Mouse (Mus musculus): ENCODE measurements around the gene Jhy. TPM values are rescaled to one million over a fixed set of nuclear protein-coding genes. Genes with fewer than 3 reads are reported as not detected.
A peak's percentile ranks its signal among the peaks of the same experiment; 100 is the strongest.

The Jhy gene
- polyA plus RNA-seq (2014; fragmentation: Nextera tagmentation; extraction: Ambion mirVana): 1.0 and 1.9 TPM in 2 replicates

GRCm38 (mm10) chr9:40963586-40964417, at the start of gene Jhy:
Gene Jhy, minus strand, starts transcription at chr9:40964118.
- ATAC-seq (ENCODE audit: low FRiP score) (peak; percentile 81), DNase-seq (ENCODE audit: low spot score) (peak; percentile 36)
- under 1% methylated on average over 47 of the region's 51 CpGs for WGBS
- H3K4me1 ChIP-seq (replicated peaks; ENCODE audit: control insufficient read depth, insufficient read depth, low read length): peaks cover 14% of the 10 kb centered on the region; the same call in 1 of the 2 replicates
- H3K4me2 ChIP-seq (replicated peaks): peak within 1 kb of the TSS; percentile 91
- H3K9me3 ChIP-seq (ENCODE audit: control insufficient read depth, low read length): no peaks in the 10 kb centered on the region
- H3K9ac ChIP-seq: peak within 1 kb of the TSS; percentile 73
- H3K27ac ChIP-seq: 0 out of 2 replicates have a peak within 1 kb of the TSS, but pooled peaks have one; percentile 3
- peaks cover 45% of the 10 kb centered on the region for H3K27me3 ChIP-seq (ENCODE audit: control insufficient read depth, insufficient read depth, low read length)
- no peaks in the 10 kb centered on the region for H3K36me3 ChIP-seq (replicated peaks; ENCODE audit: control insufficient read depth, insufficient read depth)
- H3K4me3 ChIP-seq (replicated peaks; ENCODE audit: low read length): peak within 1 kb of the TSS; percentile 53

- H3K4me1 ChIP-seq (replicated peaks; ENCODE audit: control insufficient read depth, insufficient read depth, low read length): peaks cover 29% of the 10 kb centered on the region
- 39% methylated on average over 5 of the region's 5 CpGs for WGBS
- H3K9me3 ChIP-seq (ENCODE audit: control insufficient read depth, low read length): no peaks in the 10 kb centered on the region
- ATAC-seq (ENCODE audit: low FRiP score): no peak
- no peaks in the 10 kb centered on the region for H3K27me3 ChIP-seq (ENCODE audit: control insufficient read depth, insufficient read depth, low read length)
- H3K27ac ChIP-seq: peak overlapping the region; percentile 89
- no peak for DNase-seq (ENCODE audit: low spot score)
- 0 out of 2 replicates have a peak overlapping the region, but pooled peaks have one; percentile 13 for H3K4me2 ChIP-seq (replicated peaks)
- H3K4me3 ChIP-seq (replicated peaks; ENCODE audit: low read length): no peak overlapping the region
- no peak overlapping the region for H3K9ac ChIP-seq
- no peaks in the 10 kb centered on the region; the same call in 1 of the 2 replicates for H3K36me3 ChIP-seq (replicated peaks; ENCODE audit: control insufficient read depth, insufficient read depth)
Observed at GRCm38 (mm10) chr9:41012456-41012855, 48.5 kb upstream of the Jhy start.

- WGBS: 16% methylated on average over 13 of the region's 13 CpGs
- Histone ChIP-seq H3K27me3 (ENCODE audit: control insufficient read depth, insufficient read depth, low read length) (no peaks in the 10 kb centered on the region), H3K4me2 (replicated peaks) (peak overlapping the region; percentile 13; the same call in 1 of the 2 replicates), H3K9me3 (ENCODE audit: control insufficient read depth, low read length) (no peaks in the 10 kb centered on the region), H3K36me3 (replicated peaks; ENCODE audit: control insufficient read depth, insufficient read depth) (no peaks in the 10 kb centered on the region; the same call in 1 of the 2 replicates), H3K4me1 (replicated peaks; ENCODE audit: control insufficient read depth, insufficient read depth, low read length) (peaks cover 29% of the 10 kb centered on the region), H3K27ac (peak overlapping the region; percentile 89), H3K4me3 (replicated peaks; ENCODE audit: low read length) (no peak overlapping the region), H3K9ac (no peak overlapping the region)
- peak; percentile 67 for DNase-seq (ENCODE audit: low spot score)
- ATAC-seq (ENCODE audit: low FRiP score): peak; percentile 89
Observed at GRCm38 (mm10) chr9:41011512-41012436, 47.9 kb upstream of the Jhy start.

GRCm38 (mm10) chr9:41007785-41008184, 43.9 kb upstream of the Jhy start:
- no peaks in the 10 kb centered on the region for H3K27me3 ChIP-seq (ENCODE audit: control insufficient read depth, insufficient read depth, low read length)
- ATAC-seq (ENCODE audit: low FRiP score) (no peak), DNase-seq (ENCODE audit: low spot score) (no peak)
- 0% methylated on average over 1 of the region's 1 CpGs for WGBS
- no peaks in the 10 kb centered on the region for H3K9me3 ChIP-seq (ENCODE audit: control insufficient read depth, low read length)
- H3K4me3 ChIP-seq (replicated peaks; ENCODE audit: low read length): no peak overlapping the region
- no peak overlapping the region for H3K4me2 ChIP-seq (replicated peaks)
- no peaks in the 10 kb centered on the region for H3K36me3 ChIP-seq (replicated peaks; ENCODE audit: control insufficient read depth, insufficient read depth)
- no peak overlapping the region for H3K27ac ChIP-seq
- H3K4me1 ChIP-seq (replicated peaks; ENCODE audit: control insufficient read depth, insufficient read depth, low read length): peaks cover 26% of the 10 kb centered on the region
- no peak overlapping the region for H3K9ac ChIP-seq

- ATAC-seq (ENCODE audit: low FRiP score) (no peak), DNase-seq (ENCODE audit: low spot score) (no peak)
- Histone ChIP-seq H3K9ac (no peak within 1 kb of the TSS), H3K4me1 (replicated peaks; ENCODE audit: control insufficient read depth, insufficient read depth, low read length) (peaks cover 2% of the 10 kb centered on the region; the same call in 1 of the 2 replicates), H3K4me3 (replicated peaks; ENCODE audit: low read length) (no peak within 1 kb of the TSS), H3K9me3 (ENCODE audit: control insufficient read depth, low read length) (no peaks in the 10 kb centered on the region), H3K27ac (no peak within 1 kb of the TSS), H3K36me3 (replicated peaks; ENCODE audit: control insufficient read depth, insufficient read depth) (no peaks in the 10 kb centered on the region), H3K4me2 (replicated peaks) (no peak within 1 kb of the TSS), H3K27me3 (ENCODE audit: control insufficient read depth, insufficient read depth, low read length) (no peaks in the 10 kb centered on the region)
- 75% methylated on average over 4 of the region's 4 CpGs for WGBS
Observed at GRCm38 (mm10) chr9:41004415-41004814, 40.5 kb upstream of the Jhy start, which contains the start of gene Crtam. Gene Crtam, minus strand, starts transcription at chr9:41004628.

- DNase-seq (ENCODE audit: low spot score): no peak
- H3K9me3 ChIP-seq (ENCODE audit: control insufficient read depth, low read length): no peaks in the 10 kb centered on the region
- no peaks in the 10 kb centered on the region for H3K27me3 ChIP-seq (ENCODE audit: control insufficient read depth, insufficient read depth, low read length)
- no peak overlapping the region for H3K4me2 ChIP-seq (replicated peaks)
- no peak overlapping the region for H3K9ac ChIP-seq
- no peak overlapping the region for H3K27ac ChIP-seq
- ATAC-seq (ENCODE audit: low FRiP score): no peak
- 93% methylated on average over 7 of the region's 7 CpGs for WGBS
- no peaks in the 10 kb centered on the region; the same call in 1 of the 2 replicates for H3K4me1 ChIP-seq (replicated peaks; ENCODE audit: control insufficient read depth, insufficient read depth, low read length)
- H3K4me3 ChIP-seq (replicated peaks; ENCODE audit: low read length): no peak overlapping the region
- H3K36me3 ChIP-seq (replicated peaks; ENCODE audit: control insufficient read depth, insufficient read depth): no peaks in the 10 kb centered on the region
Observed at GRCm38 (mm10) chr9:40997116-40997779, 33.3 kb upstream of the Jhy start.

GRCm38 (mm10) chr9:40994075-40994474, 30.2 kb upstream of the Jhy start:
- Histone ChIP-seq H3K4me3 (replicated peaks; ENCODE audit: low read length) (no peak overlapping the region), H3K27ac (no peak overlapping the region), H3K36me3 (replicated peaks; ENCODE audit: control insufficient read depth, insufficient read depth) (no peaks in the 10 kb centered on the region), H3K4me1 (replicated peaks; ENCODE audit: control insufficient read depth, insufficient read depth, low read length) (peaks cover 5% of the 10 kb centered on the region; the same call in 1 of the 2 replicates), H3K4me2 (replicated peaks) (no peak overlapping the region), H3K27me3 (ENCODE audit: control insufficient read depth, insufficient read depth, low read length) (no peaks in the 10 kb centered on the region), H3K9me3 (ENCODE audit: control insufficient read depth, low read length) (no peaks in the 10 kb centered on the region), H3K9ac (no peak overlapping the region)
- 92% methylated on average over 5 of the region's 5 CpGs for WGBS
- no peak for ATAC-seq (ENCODE audit: low FRiP score)
- no peak for DNase-seq (ENCODE audit: low spot score)

- ATAC-seq (ENCODE audit: low FRiP score) (no peak), DNase-seq (ENCODE audit: low spot score) (no peak)
- Histone ChIP-seq H3K36me3 (replicated peaks; ENCODE audit: control insufficient read depth, insufficient read depth) (no peaks in the 10 kb centered on the region), H3K9me3 (ENCODE audit: control insufficient read depth, low read length) (no peaks in the 10 kb centered on the region), H3K27ac (no peak overlapping the region), H3K4me1 (replicated peaks; ENCODE audit: control insufficient read depth, insufficient read depth, low read length) (peaks cover 5% of the 10 kb centered on the region; the same call in 1 of the 2 replicates), H3K4me2 (replicated peaks) (no peak overlapping the region), H3K27me3 (ENCODE audit: control insufficient read depth, insufficient read depth, low read length) (no peaks in the 10 kb centered on the region), H3K9ac (no peak overlapping the region), H3K4me3 (replicated peaks; ENCODE audit: low read length) (no peak overlapping the region)
- WGBS: 77% methylated on average over 6 of the region's 6 CpGs
Observed at GRCm38 (mm10) chr9:40991511-40991910, 27.6 kb upstream of the Jhy start.
